Mouse (Mus musculus): ENCODE results near the gene Ccdc40. TPM values are rescaled to one million over a fixed set of nuclear protein-coding genes. Genes with fewer than 3 reads are reported as not detected.
"Not testable (repeated sequence)": the region's sequence is repeated elsewhere in the genome, so short reads cannot be mapped to it uniquely, and the experiment has no call there.

Ccdc40 gene
- total RNA-seq, 2 experiments from 2014 or later, result not detected

DNA sequence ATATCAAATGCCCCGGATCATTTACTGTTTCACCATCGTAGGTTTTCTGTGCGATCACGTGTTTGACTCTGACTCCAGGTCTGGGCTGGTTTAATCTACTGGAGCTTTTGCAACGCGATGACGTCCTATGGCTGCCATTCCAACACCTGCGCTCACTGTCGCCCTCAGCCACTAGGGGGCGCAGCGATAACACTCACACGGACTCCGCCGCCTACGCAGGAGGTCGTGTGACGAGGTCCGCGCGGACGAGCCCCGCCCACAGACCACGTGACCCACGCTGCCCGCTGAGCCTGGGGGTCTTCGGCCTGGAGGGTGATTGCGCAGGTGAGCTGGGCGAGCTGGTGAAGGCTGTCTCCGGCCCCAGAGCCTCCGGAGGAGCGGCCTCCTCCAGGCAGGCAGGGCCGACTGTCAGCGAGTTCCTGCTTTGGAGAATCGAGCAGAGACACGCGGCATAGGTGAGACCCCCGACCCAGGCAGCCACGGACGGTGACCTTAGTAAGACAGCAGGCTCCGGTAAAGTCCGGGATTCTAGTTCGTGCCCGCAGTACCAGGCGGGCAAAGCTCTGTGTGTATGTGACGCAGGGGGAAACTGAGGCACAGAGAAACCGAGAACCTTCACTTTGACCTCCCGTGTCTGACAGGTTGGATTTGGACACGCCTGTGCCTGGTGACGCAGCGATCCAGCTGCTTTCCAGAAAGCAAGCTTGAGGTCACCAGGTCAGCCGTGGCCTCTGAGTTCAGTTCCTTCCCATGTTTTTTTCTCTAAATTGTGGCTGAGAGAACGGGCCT is 39.6 kb downstream of the Ccdc40 start, which contains the start of gene Gaa:
TSS of gene Gaa (plus strand) at position 120 of the 789 bp plus-strand sequence.
- intact Hi-C loops (cut with DNase I), result loop anchor here (2.0 kb wide), 1 partner anchor 31 kb away; no protein-coding TSS in a partner anchor
- peak; percentile 83 for DNase-seq (ENCODE audit: low spot score)

DNA sequence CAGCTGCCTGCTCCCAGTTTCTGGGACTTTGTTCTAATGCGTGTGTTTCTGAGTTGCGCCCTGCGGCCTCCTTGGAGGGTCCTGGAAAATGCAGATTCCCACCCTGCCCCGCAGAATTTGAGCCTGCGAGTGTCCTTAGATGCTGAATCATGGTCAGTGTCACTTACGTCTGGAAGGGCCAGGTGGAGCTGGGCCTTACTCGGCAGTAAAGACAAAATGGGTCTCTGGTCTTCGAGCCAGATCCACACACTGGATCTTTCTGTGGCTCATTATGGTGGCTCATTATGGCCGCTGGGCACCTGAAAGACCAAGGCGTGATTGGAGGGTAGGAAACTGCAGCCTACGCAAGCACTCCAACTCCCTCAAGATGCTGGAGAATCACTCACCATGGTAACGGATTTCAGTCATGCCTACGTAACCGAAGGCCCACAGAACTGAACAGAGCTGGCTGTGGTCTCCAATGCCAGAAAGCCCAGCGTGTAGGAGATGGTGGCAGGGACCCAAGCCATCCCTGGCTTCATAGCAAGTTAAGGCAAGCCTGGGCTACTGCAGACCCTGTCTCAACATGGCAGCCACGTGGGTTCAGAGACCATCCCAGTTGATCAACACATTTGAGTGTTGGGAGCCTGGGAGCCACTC is 40.3 kb downstream of the Ccdc40 start:
- DNase-seq (ENCODE audit: low spot score), result no peak
- intact Hi-C loops (cut with DNase I), result loop anchor here (2.0 kb wide), 1 partner anchor 30 kb away; no protein-coding TSS in a partner anchor

GRCm38 (mm10) chr11:119272492-119272891 is 44.1 kb downstream of the Ccdc40 start:
- DNase-seq (ENCODE audit: low spot score); intact Hi-C loops (cut with DNase I): not testable (repeated sequence)

GRCm38 (mm10) chr11:119273186-119273930 is 45.0 kb downstream of the Ccdc40 start:
- intact Hi-C loops (cut with DNase I), result no loop called here
- no peak for DNase-seq (ENCODE audit: low spot score)

- intact Hi-C loops (cut with DNase I), result no loop called here
- no peak for DNase-seq (ENCODE audit: low spot score)
These were observed 52.7 kb downstream of the Ccdc40 start for GRCm38 (mm10) chr11:119281030-119281429.

DNA sequence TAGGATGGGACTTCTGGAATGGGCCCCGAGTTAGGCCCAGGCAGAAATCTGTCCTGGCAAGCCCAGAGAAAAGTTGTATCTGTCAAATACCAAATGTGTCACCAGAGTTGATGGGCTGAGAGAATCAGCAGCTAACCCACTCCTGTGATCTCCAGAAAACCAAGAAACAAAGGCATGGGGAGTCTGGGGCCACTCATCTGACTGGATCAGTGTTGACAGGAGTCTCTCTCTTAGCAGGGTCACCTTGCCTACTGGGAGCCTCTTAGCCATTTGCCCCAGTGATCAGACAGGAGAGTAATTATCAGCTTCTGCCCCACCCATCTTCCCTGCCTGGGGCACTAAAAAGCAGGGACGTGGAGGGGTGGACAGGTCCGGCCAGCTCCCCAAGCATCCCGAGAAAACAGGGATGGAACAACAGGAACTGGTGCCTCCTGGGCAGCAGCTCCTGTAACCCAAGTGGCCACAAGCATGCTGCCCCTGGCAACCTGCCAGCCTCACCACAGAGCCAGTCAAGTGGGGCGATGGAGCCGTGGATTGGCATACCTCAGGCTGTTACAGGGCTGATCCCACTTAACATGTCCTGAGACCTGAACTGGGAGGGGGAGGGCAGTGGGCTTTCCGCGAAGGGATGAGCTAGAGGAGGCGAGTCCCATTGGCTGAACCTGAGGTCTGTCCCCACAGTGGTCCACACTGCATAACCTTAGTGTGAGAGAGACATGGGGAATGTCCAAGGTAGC is 57.6 kb downstream of the Ccdc40 start:
- intact Hi-C loops (cut with DNase I), result no loop called here
- no peak for DNase-seq (ENCODE audit: low spot score)

DNA sequence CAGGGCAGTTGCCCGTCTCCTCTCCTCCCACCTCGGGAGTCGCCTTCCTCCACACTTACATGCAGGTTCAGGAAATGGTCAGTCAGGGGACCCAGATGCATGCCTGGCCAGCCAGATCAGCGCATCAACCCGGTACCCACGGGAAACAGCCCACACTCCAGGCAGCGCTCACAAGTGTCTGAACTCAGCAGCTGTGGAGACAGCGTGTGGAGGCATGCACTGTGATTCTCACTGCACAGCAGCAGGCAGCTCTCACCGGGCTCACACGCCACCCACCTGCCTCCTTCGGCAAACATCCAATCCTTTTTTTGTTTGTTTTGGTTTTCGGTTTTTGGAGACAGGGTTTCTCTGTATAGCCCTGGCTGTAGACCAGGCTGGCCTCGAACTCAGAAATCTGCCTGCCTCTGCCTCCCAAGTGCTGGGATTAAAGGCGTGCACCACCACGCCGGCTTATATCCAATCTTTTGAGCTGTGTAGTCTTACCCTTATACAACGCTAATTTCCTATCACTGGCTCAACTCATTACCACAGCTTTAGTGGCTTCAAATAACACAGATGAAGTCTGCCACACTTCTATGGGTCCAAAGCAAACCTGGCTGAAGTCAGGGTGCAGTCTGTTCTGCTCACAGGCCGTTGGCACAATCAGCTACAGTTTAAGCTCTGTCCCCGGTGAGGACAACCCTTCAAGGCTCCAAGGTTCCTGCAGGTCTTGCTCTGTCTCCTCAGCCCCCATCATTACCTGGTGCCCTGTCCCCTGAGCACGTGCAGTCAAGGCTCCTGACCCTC is 59.0 kb downstream of the Ccdc40 start:
- DNase-seq (ENCODE audit: low spot score), result no peak
- intact Hi-C loops (cut with DNase I), result no loop called here

DNA sequence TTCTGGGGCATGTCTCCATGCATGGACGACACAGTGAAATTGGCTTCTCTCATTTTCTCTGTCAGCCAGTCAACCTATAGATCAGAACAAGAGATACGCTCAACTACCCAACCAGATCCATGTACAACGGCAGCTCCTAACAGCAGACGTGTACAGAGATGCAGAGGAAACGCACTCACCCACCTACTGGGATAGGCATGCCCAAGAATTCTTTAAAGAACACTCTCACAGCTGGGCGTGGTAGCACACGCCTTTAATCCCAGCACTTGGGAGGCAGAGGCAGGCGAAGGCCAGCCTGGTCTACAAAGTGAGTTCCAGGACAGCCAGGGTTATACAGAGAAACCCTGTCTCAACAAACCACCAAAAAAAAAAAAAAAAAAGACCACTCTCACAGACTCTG is 64.5 kb downstream of the Ccdc40 start:
- intact Hi-C loops (cut with DNase I); DNase-seq (ENCODE audit: low spot score): not testable (repeated sequence)

- no peak for DNase-seq (ENCODE audit: low spot score)
- intact Hi-C loops (cut with DNase I), result loop anchor here (2.0 kb wide), 1 partner anchor 29 kb away; no protein-coding TSS in a partner anchor
These were observed 69.6 kb downstream of the Ccdc40 start for GRCm38 (mm10) chr11:119297996-119298395.

- DNase-seq (ENCODE audit: low spot score), result no peak
- intact Hi-C loops (cut with DNase I), result loop anchor here (2.0 kb wide), 1 partner anchor 30 kb away; no protein-coding TSS in a partner anchor
These were observed 70.5 kb downstream of the Ccdc40 start for GRCm38 (mm10) chr11:119298917-119299316.

- intact Hi-C loops (cut with DNase I), result loop anchor here (2.0 kb wide), 1 partner anchor 31 kb away; no protein-coding TSS in a partner anchor
- peak; percentile 88 for DNase-seq (ENCODE audit: low spot score)
These were observed 71.2 kb downstream of the Ccdc40 start, which contains the start of gene Eif4a3 for GRCm38 (mm10) chr11:119299391-119300245. Eif4a3 (minus strand) TSS chr11:119300089.

DNA sequence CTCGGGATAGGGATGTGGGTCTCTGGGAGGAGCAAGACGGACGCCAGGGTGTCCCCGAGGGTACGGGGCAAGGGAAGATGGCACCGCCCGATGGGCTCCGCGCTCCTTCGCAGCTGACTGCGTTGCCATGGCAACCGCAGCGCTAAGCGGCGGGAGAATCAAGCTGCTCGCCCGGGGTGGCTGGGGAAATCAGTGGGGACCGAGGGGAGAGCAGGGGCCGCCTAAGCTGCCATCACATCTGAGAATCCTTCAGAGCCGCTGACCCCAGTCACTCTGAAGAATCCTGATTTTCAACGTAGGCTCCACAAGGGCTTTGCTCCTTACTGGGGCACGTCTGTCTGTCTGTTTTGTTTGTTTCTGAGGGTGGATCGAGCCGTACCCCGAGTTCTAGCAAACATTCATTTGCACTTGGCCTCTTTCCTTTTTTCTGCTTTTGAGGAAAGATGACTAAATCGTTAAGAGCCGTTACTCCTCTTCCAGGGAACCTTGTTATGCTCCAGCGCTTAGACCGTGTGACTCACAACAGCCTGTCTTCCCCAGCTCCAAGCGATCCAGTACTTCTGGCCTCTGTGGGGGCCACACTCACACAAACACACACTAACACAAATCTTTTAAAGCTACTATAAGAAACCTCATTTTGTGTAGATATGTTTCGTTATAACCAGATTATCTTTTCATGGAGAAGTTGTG is 72.0 kb downstream of the Ccdc40 start:
- DNase-seq (ENCODE audit: low spot score), result no peak
- intact Hi-C loops (cut with DNase I), result no loop called here

GRCm38 (mm10) chr11:119300986-119301385 is 72.6 kb downstream of the Ccdc40 start:
- intact Hi-C loops (cut with DNase I), result no loop called here

GRCm38 (mm10) chr11:119304904-119305712 is 76.7 kb downstream of the Ccdc40 start:
- DNase-seq (ENCODE audit: low spot score), result no peak
- intact Hi-C loops (cut with DNase I), result no loop called here

More at GRCm38 (mm10) chr11:119300986-119301385, 72.6 kb downstream of the Ccdc40 start:
- DNase-seq (ENCODE audit: low spot score), result no peak

GRCm38 (mm10) chr11:119306762-119307657 is 78.6 kb downstream of the Ccdc40 start:
- intact Hi-C loops (cut with DNase I), result no loop called here
- DNase-seq (ENCODE audit: low spot score), result no peak

DNA sequence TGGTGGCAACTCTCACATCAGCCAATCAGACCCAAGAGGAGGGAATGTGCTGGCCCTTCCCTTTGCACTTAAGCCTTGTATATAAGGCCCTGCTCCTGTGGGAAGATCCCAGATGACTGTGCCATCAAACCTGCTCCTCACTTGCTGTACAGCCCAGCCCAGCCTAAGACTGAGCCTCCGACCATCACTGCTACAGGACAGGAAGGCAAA is 79.2 kb downstream of the Ccdc40 start, which contains the start of gene Card14:
TSS of gene Card14 (plus strand) at position 111 of the 210 bp plus-strand sequence.
- intact Hi-C loops (cut with DNase I), result no loop called here
- DNase-seq (ENCODE audit: low spot score), result no peak

Measured in heart, postnatal 25 days (tissue).